Mouse (Mus musculus) kidney, postnatal 0 days (tissue): ENCODE measurements at regions not wholly inside any gene's neighbourhood (a gene's known extent, or its start where the extent isn't known, plus 50 kb on each side); places are given as distances from the start of the nearest gene placed in this dataset.

Source experiments
- ATAC-seq: fragments of 200-750 bp; cut with Nextera tagmentation; replicated peaks from 2 replicates; pipeline ENCODE4 v1.8.0; 2017; ENCODE audit warnings: low read depth, moderate number of reproducible peaks, moderate TSS enrichment, moderate library complexity; ENCODE audit not compliant: low FRiP score
- DNase-seq: peaks from one replicate; pipeline ENCODE4 v3.0.0-alpha.2; 2016; ENCODE audit warnings: low spot score
- H3K27ac ChIP-seq: fragments of 300-500 bp; sonication (generic); 2 replicates; pipeline ENCODE4 v1.5.1; 2014; ENCODE audit warnings: mild to moderate bottlenecking
- H3K27me3 ChIP-seq: fragments of 300-500 bp; sonication (generic); 2 replicates; pipeline ENCODE4 v1.6.1; 2014; ENCODE audit warnings: low read length, mixed read lengths; ENCODE audit not compliant: insufficient read depth
- H3K36me3 ChIP-seq: fragments of 300-500 bp; sonication (generic); 2 replicates; pipeline ENCODE4 v1.6.1; 2014; ENCODE audit warnings: low read length, mixed read lengths; ENCODE audit not compliant: insufficient read depth
- H3K4me1 ChIP-seq: fragments of 300-500 bp; sonication (generic); replicated peaks from 2 replicates; pipeline ENCODE4 v1.6.1; 2014; ENCODE audit warnings: antibody characterized with exemption, low read length, mixed read lengths; ENCODE audit not compliant: insufficient read depth
- H3K4me2 ChIP-seq: fragments of 300-500 bp; sonication (generic); 2 replicates; pipeline ENCODE4 v1.6.1; 2014; ENCODE audit warnings: mild to moderate bottlenecking, low read length, moderate library complexity, mixed read lengths
- H3K4me3 ChIP-seq: fragments of 300-500 bp; sonication (generic); replicated peaks from 2 replicates; pipeline ENCODE4 v1.5.1; 2014; ENCODE audit warnings: low read depth, low read length
- H3K9ac ChIP-seq: fragments of 300-500 bp; sonication (generic); 2 replicates; pipeline ENCODE4 v1.6.1; 2014; ENCODE audit warnings: low read depth, low read length
- H3K9me3 ChIP-seq: fragments of 300-500 bp; sonication (generic); replicated peaks from 2 replicates; pipeline ENCODE4 v1.6.1; 2016; ENCODE audit warnings: low read length, inconsistent platforms, mixed read lengths
- CTCF ChIP-seq: IDR thresholded peaks from 2 replicates; pipeline ENCODE4 v1.5.1; 2016; ENCODE audit warnings: antibody characterized with exemption, low read depth, mild to moderate bottlenecking, moderate library complexity
- WGBS: fragments of 180-500 bp; shearing (Covaris S2); extraction: QIAGEN DNeasy Blood & Tissue Kit; methylation state at CpG from one replicate; pipeline ENCODE4 v1.1.7; 2014; 5-methylcytosine and 5-hydroxymethylcytosine counted together

- no peak overlapping the region for H3K4me2 ChIP-seq
- H3K4me1 ChIP-seq, result no peaks in the 10 kb centered on the region
- H3K4me3 ChIP-seq, result no peak overlapping the region
- no peaks in the 10 kb centered on the region for H3K27me3 ChIP-seq
- no peaks in the 10 kb centered on the region for H3K36me3 ChIP-seq
- no peak overlapping the region for H3K9ac ChIP-seq
- 80% methylated on average over 10 of the region's 10 CpGs for WGBS
- no peak for TF ChIP-seq CTCF
- no peaks in the 10 kb centered on the region for H3K9me3 ChIP-seq
- ATAC-seq (no peak), DNase-seq (no peak)
- no peak overlapping the region for H3K27ac ChIP-seq
These were observed 200.7 kb upstream of the Lrig3 start for GRCm38 (mm10) chr10:125765103-125765820.

- Histone ChIP-seq H3K36me3 (no peaks in the 10 kb centered on the region), H3K27me3 (no peaks in the 10 kb centered on the region), H3K4me3 (no peak overlapping the region), H3K9me3 (no peaks in the 10 kb centered on the region), H3K4me2 (no peak overlapping the region), H3K4me1 (no peaks in the 10 kb centered on the region), H3K9ac (no peak overlapping the region), H3K27ac (no peak overlapping the region)
- TF ChIP-seq CTCF, result no peak
- no peak for DNase-seq
- no peak for ATAC-seq
- 87% methylated on average over 3 of the region's 3 CpGs for WGBS
These were observed 197.7 kb upstream of the Lrig3 start for GRCm38 (mm10) chr10:125768281-125768680.

GRCm38 (mm10) chr10:125773541-125773940 is 192.4 kb upstream of the Lrig3 start:
- ATAC-seq (no peak), DNase-seq (no peak)
- Histone ChIP-seq H3K4me1 (no peaks in the 10 kb centered on the region), H3K9ac (no peak overlapping the region), H3K27ac (no peak overlapping the region), H3K4me2 (no peak overlapping the region), H3K36me3 (no peaks in the 10 kb centered on the region), H3K27me3 (no peaks in the 10 kb centered on the region), H3K4me3 (no peak overlapping the region), H3K9me3 (no peaks in the 10 kb centered on the region)
- TF ChIP-seq CTCF, result no peak
- 71% methylated on average over 7 of the region's 7 CpGs for WGBS

- no peaks in the 10 kb centered on the region for H3K27me3 ChIP-seq
- no peak overlapping the region for H3K27ac ChIP-seq
- no peak for DNase-seq
- H3K36me3 ChIP-seq, result no peaks in the 10 kb centered on the region
- H3K9me3 ChIP-seq, result no peaks in the 10 kb centered on the region
- no peak overlapping the region for H3K4me2 ChIP-seq
- TF ChIP-seq CTCF, result no peak
- H3K9ac ChIP-seq, result no peak overlapping the region
- H3K4me3 ChIP-seq, result no peak overlapping the region
- 0 out of 2 replicates have a peak, but pooled peaks cover 5% of the 10 kb centered on the region for H3K4me1 ChIP-seq
- 50% methylated on average over 6 of the region's 6 CpGs for WGBS
- ATAC-seq, result no peak
These were observed 183.5 kb upstream of the Lrig3 start for GRCm38 (mm10) chr10:125782486-125782885.

GRCm38 (mm10) chr10:125784896-125785295 is 181.1 kb upstream of the Lrig3 start:
- H3K4me3 ChIP-seq, result no peak overlapping the region
- peak; percentile 87 for DNase-seq
- 7% methylated on average over 2 of the region's 2 CpGs for WGBS
- 0 out of 2 replicates have a peak, but pooled peaks have one; percentile 64 for ATAC-seq
- no peak overlapping the region for H3K27ac ChIP-seq
- peak overlapping the region; percentile 76; the same call in 1 of the 2 replicates for H3K4me2 ChIP-seq
- TF ChIP-seq CTCF, result peak; percentile 80
- no peaks in the 10 kb centered on the region for H3K27me3 ChIP-seq
- no peak overlapping the region for H3K9ac ChIP-seq
- H3K4me1 ChIP-seq, result 0 out of 2 replicates have a peak, but pooled peaks cover 5% of the 10 kb centered on the region
- no peaks in the 10 kb centered on the region for H3K36me3 ChIP-seq
- H3K9me3 ChIP-seq, result no peaks in the 10 kb centered on the region

- Histone ChIP-seq H3K36me3 (no peaks in the 10 kb centered on the region), H3K9ac (no peak overlapping the region), H3K9me3 (no peaks in the 10 kb centered on the region), H3K4me2 (peak overlapping the region; percentile 76), H3K4me3 (no peak overlapping the region), H3K4me1 (0 out of 2 replicates have a peak, but pooled peaks cover 5% of the 10 kb centered on the region), H3K27me3 (no peaks in the 10 kb centered on the region), H3K27ac (peak overlapping the region; percentile 58)
- 12% methylated on average over 16 of the region's 16 CpGs for WGBS
- ATAC-seq (peak; percentile 40; the same call in 1 of the 2 replicates), DNase-seq (peak; percentile 52)
- no peak for TF ChIP-seq CTCF
These were observed 180.3 kb upstream of the Lrig3 start for GRCm38 (mm10) chr10:125785448-125786196.
